Mouse (Mus musculus) hindbrain, embryonic 10.5 days (tissue): ENCODE results near the gene Foxn3. TPM values are rescaled to one million over a fixed set of nuclear protein-coding genes. Genes with fewer than 3 reads are reported as not detected.
A peak's percentile ranks its signal among the peaks of the same experiment; 100 is the strongest.

Experiments used
- DNase-seq: peaks from one replicate; pipeline ENCODE4 v3.0.0-alpha.2; 2017; ENCODE audit warnings: low spot score
- H3K27ac ChIP-seq: fragments of 300-500 bp; sonication (generic); 2 replicates; pipeline ENCODE4 v1.5.1; 2016; ENCODE audit warnings: mild to moderate bottlenecking, moderate library complexity
- H3K27me3 ChIP-seq: fragments of 300-500 bp; sonication (generic); 2 replicates; pipeline ENCODE4 v1.6.1; 2016; ENCODE audit warnings: mild to moderate bottlenecking; ENCODE audit not compliant: poor library complexity, insufficient read depth, severe bottlenecking
- H3K36me3 ChIP-seq: fragments of 300-500 bp; sonication (generic); 2 replicates; pipeline ENCODE4 v1.6.1; 2016; ENCODE audit warnings: mild to moderate bottlenecking, moderate library complexity
- H3K4me1 ChIP-seq: fragments of 300-500 bp; sonication (generic); replicated peaks from 2 replicates; pipeline ENCODE4 v1.6.1; 2016; ENCODE audit warnings: mild to moderate bottlenecking
- H3K4me3 ChIP-seq: fragments of 300-500 bp; sonication (generic); 2 replicates; pipeline ENCODE4 v1.5.1; 2016; ENCODE audit warnings: mild to moderate bottlenecking, moderate library complexity
- H3K9me3 ChIP-seq: fragments of 300-500 bp; sonication (generic); 2 replicates; pipeline ENCODE4 v1.6.1; 2016; ENCODE audit warnings: mild to moderate bottlenecking, moderate library complexity
- WGBS: fragments of 180-500 bp; shearing (Covaris S2); methylation state at CpG from one replicate; pipeline ENCODE4 v1.1.7; 2016; 5-methylcytosine and 5-hydroxymethylcytosine counted together
- polyA plus RNA-seq: library from polyadenylated mRNA; unstranded; fragments of >200 nt; fragmentation: Nextera tagmentation; extraction: Ambion mirVana; gene quantifications from 2 replicates; pipeline ENCODE4 v1.2.1, GENCODE M21; 2016

Foxn3 gene
- polyA plus RNA-seq, 1 experiment from 2014 or later, result 56.3 TPM

GRCm38 (mm10) chr12:99262840-99263239 lies 300.5 kb downstream of the Foxn3 start:
- H3K4me3 ChIP-seq, result no peak overlapping the region
- DNase-seq, result no peak
- no peaks in the 10 kb centered on the region for H3K27me3 ChIP-seq
- WGBS, result 91% methylated on average over 1 of the region's 1 CpGs
- no peaks in the 10 kb centered on the region for H3K9me3 ChIP-seq
- H3K36me3 ChIP-seq, result 0 out of 2 replicates have a peak, but pooled peaks cover 3% of the 10 kb centered on the region
- H3K4me1 ChIP-seq, result peaks cover 31% of the 10 kb centered on the region
- no peak overlapping the region for H3K27ac ChIP-seq

- no peak for DNase-seq
- 97% methylated on average over 11 of the region's 11 CpGs for WGBS
These were observed 301.2 kb downstream of the Foxn3 start for GRCm38 (mm10) chr12:99262066-99262599.

GRCm38 (mm10) chr12:99260171-99260570 lies 303.2 kb downstream of the Foxn3 start:
- Histone ChIP-seq H3K4me3 (no peak overlapping the region), H3K4me1 (peaks cover 18% of the 10 kb centered on the region), H3K27me3 (no peaks in the 10 kb centered on the region), H3K36me3 (no peaks in the 10 kb centered on the region), H3K27ac (no peak overlapping the region), H3K9me3 (no peaks in the 10 kb centered on the region)
- no peak for DNase-seq
- 80% methylated on average over 10 of the region's 10 CpGs for WGBS

More at GRCm38 (mm10) chr12:99262066-99262599, 301.2 kb downstream of the Foxn3 start:
- H3K4me3 ChIP-seq, result no peak overlapping the region
- no peak overlapping the region for H3K27ac ChIP-seq
- no peaks in the 10 kb centered on the region for H3K27me3 ChIP-seq
- H3K4me1 ChIP-seq, result peaks cover 25% of the 10 kb centered on the region
- H3K9me3 ChIP-seq, result no peaks in the 10 kb centered on the region
- H3K36me3 ChIP-seq, result 0 out of 2 replicates have a peak, but pooled peaks cover 3% of the 10 kb centered on the region

- WGBS, result 93% methylated on average over 5 of the region's 5 CpGs
- Histone ChIP-seq H3K27me3 (no peaks in the 10 kb centered on the region), H3K4me3 (no peak overlapping the region), H3K4me1 (peaks cover 24% of the 10 kb centered on the region), H3K36me3 (no peaks in the 10 kb centered on the region), H3K9me3 (no peaks in the 10 kb centered on the region), H3K27ac (no peak overlapping the region)
- no peak for DNase-seq
These were observed 305.8 kb downstream of the Foxn3 start for GRCm38 (mm10) chr12:99257570-99257969.

- 95% methylated on average over 8 of the region's 8 CpGs for WGBS
- Histone ChIP-seq H3K27ac (no peak overlapping the region), H3K27me3 (no peaks in the 10 kb centered on the region), H3K9me3 (no peaks in the 10 kb centered on the region), H3K4me3 (no peak overlapping the region), H3K4me1 (peaks cover 24% of the 10 kb centered on the region), H3K36me3 (no peaks in the 10 kb centered on the region)
- DNase-seq, result no peak
These were observed 306.4 kb downstream of the Foxn3 start for GRCm38 (mm10) chr12:99256997-99257396.

- H3K4me1 ChIP-seq, result peaks cover 24% of the 10 kb centered on the region
- H3K36me3 ChIP-seq, result peaks cover 1% of the 10 kb centered on the region; the same call in 1 of the 2 replicates
- DNase-seq, result no peak
- H3K27me3 ChIP-seq, result no peaks in the 10 kb centered on the region
- no peak overlapping the region for H3K4me3 ChIP-seq
- no peaks in the 10 kb centered on the region for H3K9me3 ChIP-seq
- no peak overlapping the region for H3K27ac ChIP-seq
- 91% methylated on average over 5 of the region's 5 CpGs for WGBS
These were observed 306.9 kb downstream of the Foxn3 start for GRCm38 (mm10) chr12:99256463-99256862.

- Histone ChIP-seq H3K27me3 (no peaks in the 10 kb centered on the region), H3K9me3 (no peaks in the 10 kb centered on the region), H3K4me3 (no peak overlapping the region), H3K4me1 (peaks cover 10% of the 10 kb centered on the region; the same call in 1 of the 2 replicates), H3K27ac (no peak overlapping the region), H3K36me3 (peaks cover 5% of the 10 kb centered on the region; the same call in 1 of the 2 replicates)
- WGBS, result 87% methylated on average over 8 of the region's 8 CpGs
- no peak for DNase-seq
These were observed 308.9 kb downstream of the Foxn3 start for GRCm38 (mm10) chr12:99254436-99254835.

GRCm38 (mm10) chr12:99253562-99253961 lies 309.8 kb downstream of the Foxn3 start:
- H3K36me3 ChIP-seq, result peaks cover 5% of the 10 kb centered on the region; the same call in 1 of the 2 replicates
- H3K27ac ChIP-seq, result no peak overlapping the region
- peaks cover 12% of the 10 kb centered on the region for H3K4me1 ChIP-seq
- no peaks in the 10 kb centered on the region for H3K9me3 ChIP-seq
- no peak for DNase-seq
- H3K4me3 ChIP-seq, result no peak overlapping the region
- no peaks in the 10 kb centered on the region for H3K27me3 ChIP-seq
- 87% methylated on average over 10 of the region's 10 CpGs for WGBS

GRCm38 (mm10) chr12:99248606-99249005 lies 314.8 kb downstream of the Foxn3 start:
- Histone ChIP-seq H3K4me1 (peaks cover 17% of the 10 kb centered on the region; the same call in 1 of the 2 replicates), H3K27ac (no peak overlapping the region), H3K36me3 (peaks cover 5% of the 10 kb centered on the region; the same call in 1 of the 2 replicates), H3K9me3 (no peaks in the 10 kb centered on the region), H3K27me3 (no peaks in the 10 kb centered on the region), H3K4me3 (no peak overlapping the region)
- WGBS, result 78% methylated on average over 8 of the region's 8 CpGs
- no peak for DNase-seq

- Histone ChIP-seq H3K9me3 (no peaks in the 10 kb centered on the region), H3K36me3 (peaks cover 5% of the 10 kb centered on the region; the same call in 1 of the 2 replicates), H3K4me1 (peaks cover 17% of the 10 kb centered on the region; the same call in 1 of the 2 replicates), H3K4me3 (no peak overlapping the region), H3K27me3 (no peaks in the 10 kb centered on the region), H3K27ac (no peak overlapping the region)
- 82% methylated on average over 6 of the region's 6 CpGs for WGBS
- DNase-seq, result no peak
These were observed 315.4 kb downstream of the Foxn3 start for GRCm38 (mm10) chr12:99247939-99248338.

- H3K36me3 ChIP-seq, result peaks cover 5% of the 10 kb centered on the region; the same call in 1 of the 2 replicates
- no peaks in the 10 kb centered on the region for H3K27me3 ChIP-seq
- DNase-seq, result no peak
- 75% methylated on average over 10 of the region's 10 CpGs for WGBS
- H3K9me3 ChIP-seq, result no peaks in the 10 kb centered on the region
- H3K4me3 ChIP-seq, result no peak overlapping the region
- peaks cover 17% of the 10 kb centered on the region; the same call in 1 of the 2 replicates for H3K4me1 ChIP-seq
- H3K27ac ChIP-seq, result peak overlapping the region; percentile 47; the same call in 1 of the 2 replicates
These were observed 316.2 kb downstream of the Foxn3 start for GRCm38 (mm10) chr12:99246984-99247746.

GRCm38 (mm10) chr12:99244673-99245072 lies 318.7 kb downstream of the Foxn3 start:
- no peaks in the 10 kb centered on the region for H3K36me3 ChIP-seq
- no peak overlapping the region for H3K27ac ChIP-seq
- no peak overlapping the region for H3K4me3 ChIP-seq
- WGBS, result 92% methylated on average over 9 of the region's 9 CpGs
- DNase-seq, result no peak
- no peaks in the 10 kb centered on the region for H3K27me3 ChIP-seq
- no peaks in the 10 kb centered on the region for H3K9me3 ChIP-seq
- H3K4me1 ChIP-seq, result peaks cover 25% of the 10 kb centered on the region

- 93% methylated on average over 6 of the region's 6 CpGs for WGBS
- H3K36me3 ChIP-seq, result no peaks in the 10 kb centered on the region
- H3K4me1 ChIP-seq, result peaks cover 25% of the 10 kb centered on the region
- H3K27me3 ChIP-seq, result no peaks in the 10 kb centered on the region
- no peak overlapping the region for H3K27ac ChIP-seq
- H3K9me3 ChIP-seq, result no peaks in the 10 kb centered on the region
- DNase-seq, result no peak
- no peak overlapping the region for H3K4me3 ChIP-seq
These were observed 319.1 kb downstream of the Foxn3 start for GRCm38 (mm10) chr12:99244264-99244663.
